In the genomic region with DNA sequence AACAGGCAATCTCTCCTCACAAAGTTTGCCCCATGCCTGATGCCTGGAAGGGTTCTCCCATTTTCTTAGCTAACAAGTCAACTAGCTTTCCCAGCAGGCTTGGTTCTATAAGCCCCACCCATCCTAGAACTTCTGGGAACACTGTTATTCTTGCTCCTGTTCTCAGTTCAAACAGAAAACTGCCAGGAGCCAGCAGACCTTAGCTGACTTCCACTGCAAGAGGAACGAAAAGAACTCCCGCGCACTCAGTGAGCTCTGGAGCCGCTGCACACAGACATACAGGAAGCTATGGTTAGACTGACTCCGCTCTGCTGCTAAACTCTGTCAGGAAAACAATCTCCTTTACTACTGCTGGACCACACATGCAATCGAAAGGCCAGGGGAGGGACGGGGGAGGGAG, we compare ENCODE assay signal across 8 mouse cellular contexts.
DNase-seq lines count a peak whose midpoint lies in the region; ATAC-seq and TF ChIP-seq lines count a peak whose summit lies in the region.

No protein-coding gene starts in this region.

- H3K36me3 ChIP-seq in lung, embryonic 14.5 days (ENCODE audit: insufficient read depth): peaks cover 34% of the 10 kb centered on the region
- peaks cover 33% of the 10 kb centered on the region for H3K36me3 ChIP-seq in heart, embryonic 16.5 days (ENCODE audit: control insufficient read depth, insufficient read depth)

- no peaks in the 10 kb centered on the region for H3K4me1 ChIP-seq in lung, embryonic 14.5 days (ENCODE audit: insufficient read depth)
- H3K4me1 ChIP-seq in heart, embryonic 16.5 days (ENCODE audit: control insufficient read depth, insufficient read depth, low read length): peaks cover 12% of the 10 kb centered on the region

- TF ChIP-seq CTCF in lung, embryonic 14.5 days (IDR thresholded peaks at IDR 0.05; ENCODE audit: low read depth): no peak

- H3K4me3 ChIP-seq in lung, embryonic 14.5 days (ENCODE audit: low read depth, low read length): no peak overlapping the region
- peak overlapping the region; percentile 38 for H3K4me3 ChIP-seq in heart, embryonic 16.5 days (ENCODE audit: low read length)

- ATAC-seq in lung, embryonic 14.5 days (ENCODE audit: insufficient read depth): no peak
- ATAC-seq in common myeloid progenitor, adult 5-6 weeks (replicated peaks; ENCODE audit: low read depth, poor library complexity, severe bottlenecking): peak; percentile 86
- peak; percentile 71 for ATAC-seq in heart, embryonic 16.5 days (replicated peaks; ENCODE audit: extremely low read depth, insufficient read depth, low FRiP score)

- DNase-seq in lung, embryonic 14.5 days: peak; percentile 40
- DNase-seq in lung, postnatal 4 days: no peak
- peak; percentile 10 for DNase-seq in lung, postnatal 14 days
- no peak for DNase-seq in MN1 (ENCODE audit: low spot score)
- DNase-seq in cerebellum, adult 8-10 months: no peak
- DNase-seq in cerebellum, postnatal 4 days (ENCODE audit: low spot score in 2 of 2): no peak

- no peak overlapping the region for H3K9ac ChIP-seq in lung, embryonic 14.5 days
- peak overlapping the region; percentile 71 for H3K9ac ChIP-seq in heart, embryonic 16.5 days (ENCODE audit: low read length)

- H3K4me2 ChIP-seq in lung, embryonic 14.5 days: no peak overlapping the region
- H3K4me2 ChIP-seq in heart, embryonic 16.5 days (ENCODE audit: low read depth, low read length): peak overlapping the region; percentile 64

- H3K27ac ChIP-seq in lung, embryonic 14.5 days (ENCODE audit: low read depth): no peak overlapping the region
- peak overlapping the region; percentile 94 for H3K27ac ChIP-seq in heart, embryonic 16.5 days (ENCODE audit: low read length)

- 47% methylated on average over 5 of the region's 7 CpGs for WGBS in lung, embryonic 14.5 days
- WGBS in heart, embryonic 16.5 days: 15% methylated on average over 6 of the region's 7 CpGs

- no peaks in the 10 kb centered on the region for H3K27me3 ChIP-seq in lung, embryonic 14.5 days (ENCODE audit: insufficient read depth, low read length)
- no peaks in the 10 kb centered on the region for H3K27me3 ChIP-seq in heart, embryonic 16.5 days (ENCODE audit: control insufficient read depth, insufficient read depth, low read length)

- H3K9me3 ChIP-seq in lung, embryonic 14.5 days (ENCODE audit: low read depth, low read length): no peaks in the 10 kb centered on the region
- no peaks in the 10 kb centered on the region for H3K9me3 ChIP-seq in heart, embryonic 16.5 days (replicated peaks; ENCODE audit: control insufficient read depth, low read length)

Comparison
In these comparisons a context has a peak if more than half of its experiments do, and no peak if none do; other contexts are left out.
1. DNase-seq: peak in lung, embryonic 14.5 days (single experiment) and lung, postnatal 14 days (single experiment); none in lung, postnatal 4 days (0 of 2), MN1 (single experiment), cerebellum, adult 8-10 months (single experiment) and cerebellum, postnatal 4 days (0 of 2).